Mouse (Mus musculus): ENCODE measurements at regions not wholly inside any gene's neighbourhood (a gene's known extent, or its start where the extent isn't known, plus 50 kb on each side); places are given as distances from the start of the nearest gene placed in this dataset.

DNA sequence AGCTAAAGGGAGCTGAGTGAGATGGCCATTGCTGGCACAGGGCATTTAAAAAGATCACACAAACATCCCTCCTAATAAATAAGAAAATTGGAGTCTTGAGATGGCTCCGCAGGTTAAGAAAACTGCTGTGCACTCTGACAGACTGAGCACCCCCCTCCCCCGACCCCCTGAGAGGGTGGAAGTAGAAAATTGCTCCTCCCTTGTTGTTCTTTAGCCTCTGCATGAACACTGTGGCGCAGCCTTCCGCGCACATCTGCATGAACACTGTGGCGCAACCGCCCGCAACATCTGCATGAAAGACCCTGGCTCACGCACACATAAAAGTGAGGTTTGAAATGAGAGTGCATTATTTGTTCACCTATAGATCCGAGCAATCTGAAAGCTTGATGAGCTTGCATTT lies 50.2 kb upstream of the Itsn2 start:
- no peak for DNase-seq

DNA sequence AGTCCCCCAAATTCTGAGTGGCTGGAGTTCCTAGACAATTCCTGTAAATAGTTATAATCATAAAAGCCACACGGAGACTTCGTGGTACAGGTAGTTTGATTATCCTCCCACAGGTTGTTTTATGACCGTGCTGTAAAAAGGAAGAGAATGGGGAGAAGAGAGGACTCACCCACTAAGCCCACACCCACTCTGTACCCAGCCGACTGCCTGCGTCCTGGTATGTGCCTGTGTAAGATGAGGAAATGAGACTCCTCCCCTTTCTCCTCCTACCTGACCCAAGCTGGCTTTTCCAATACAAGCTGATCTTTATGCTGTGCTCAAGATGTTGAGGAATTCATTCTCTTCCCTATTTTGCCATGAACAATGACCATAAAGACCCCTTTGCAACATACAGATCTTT lies 57.3 kb upstream of the Ncoa1 start:
- no peak for DNase-seq

DNA sequence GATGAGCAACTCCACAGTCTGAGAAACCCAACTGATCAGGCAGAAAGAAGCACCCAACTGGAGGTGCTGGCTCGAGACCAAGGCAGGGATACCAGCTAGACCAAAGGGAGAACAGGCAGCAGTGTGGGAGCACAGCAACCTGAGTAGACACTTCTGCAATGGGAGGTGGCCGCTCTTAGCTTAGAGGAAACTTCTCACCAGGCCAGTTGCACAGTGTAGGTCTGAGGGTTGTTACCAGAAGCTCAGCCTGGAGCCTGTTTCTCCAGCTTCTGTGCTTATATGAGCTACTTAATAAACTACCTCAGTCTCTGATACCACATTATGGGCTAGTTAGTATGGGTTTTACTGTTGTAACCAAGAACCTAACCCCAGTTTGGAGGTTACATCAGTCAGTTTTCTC lies 56.7 kb upstream of the Ncoa1 start:
- DNase-seq = no peak

DNA sequence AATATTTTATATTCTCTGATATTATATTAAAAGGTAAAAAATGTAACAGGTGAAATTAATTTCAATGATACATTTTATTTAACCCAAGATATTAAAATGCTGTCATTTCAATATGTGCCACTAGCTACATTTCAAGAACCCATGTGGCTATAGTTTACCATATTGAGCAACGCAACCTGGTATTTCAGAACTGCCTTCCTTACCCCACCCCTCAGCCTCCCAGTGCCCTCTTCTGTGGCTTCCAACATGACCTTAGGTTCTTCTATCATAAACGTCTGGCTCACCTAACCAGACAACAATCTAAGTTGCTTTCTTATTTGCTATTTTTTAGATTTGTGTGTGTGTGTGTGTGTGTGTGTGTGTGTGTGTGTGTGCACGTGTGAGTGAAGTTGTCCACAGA lies 55.7 kb upstream of the Ncoa1 start:
- DNase-seq = no peak

DNA sequence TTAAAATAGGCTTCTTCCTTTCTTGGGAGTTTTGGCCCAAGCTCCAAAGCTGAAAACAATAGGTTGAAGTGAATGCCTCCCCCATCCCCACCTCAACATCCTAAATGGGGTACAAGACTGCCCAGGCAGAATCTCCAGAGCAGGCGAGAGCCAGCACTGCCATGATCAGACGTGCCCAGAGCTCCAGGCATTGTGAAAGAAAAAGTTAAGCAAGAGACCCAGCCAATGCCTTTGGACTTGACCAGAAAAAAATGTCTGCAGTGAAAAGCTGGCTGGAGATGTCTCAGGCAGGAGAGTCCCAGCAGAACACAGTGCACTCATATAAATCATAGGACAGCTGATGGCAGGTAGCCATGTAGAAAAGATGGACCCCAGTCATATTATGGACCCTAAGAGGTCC lies 50.0 kb upstream of the Ncoa1 start:
- peak; percentile 30 for DNase-seq
